Mouse (Mus musculus): ENCODE data around the gene Arhgap44. TPM values are rescaled to one million over a fixed set of nuclear protein-coding genes. Genes with fewer than 3 reads are reported as not detected.

Gene Arhgap44
- polyA plus RNA-seq, 1 experiment from 2014 or later: 4.2 TPM

- no peak for ATAC-seq
- no peak overlapping the region for H3K4me2 ChIP-seq (ENCODE audit: low read depth, low read length)
- no peak overlapping the region for H3K27ac ChIP-seq (ENCODE audit: low read length)
- no peak overlapping the region for H3K4me3 ChIP-seq (ENCODE audit: low read length)
- H3K9ac ChIP-seq (ENCODE audit: low read depth, low read length): no peak overlapping the region
- no peaks in the 10 kb centered on the region for H3K9me3 ChIP-seq (ENCODE audit: control insufficient read depth, low read length)
- H3K4me1 ChIP-seq (ENCODE audit: control insufficient read depth, insufficient read depth, low read length): no peaks in the 10 kb centered on the region
- 66% methylated on average over 2 of the region's 2 CpGs for WGBS
- no peaks in the 10 kb centered on the region for H3K36me3 ChIP-seq (ENCODE audit: control insufficient read depth, insufficient read depth, low read length)
- no peaks in the 10 kb centered on the region for H3K27me3 ChIP-seq (replicated peaks; ENCODE audit: control insufficient read depth, insufficient read depth, low read length)
These were observed 190.3 kb downstream of the Arhgap44 start for GRCm38 (mm10) chr11:64972418-64972817.

GRCm38 (mm10) chr11:64971471-64971988 is 191.2 kb downstream of the Arhgap44 start:
- Histone ChIP-seq H3K4me3 (ENCODE audit: low read length) (no peak overlapping the region), H3K9ac (ENCODE audit: low read depth, low read length) (no peak overlapping the region), H3K9me3 (ENCODE audit: control insufficient read depth, low read length) (no peaks in the 10 kb centered on the region), H3K4me2 (ENCODE audit: low read depth, low read length) (no peak overlapping the region), H3K27me3 (replicated peaks; ENCODE audit: control insufficient read depth, insufficient read depth, low read length) (no peaks in the 10 kb centered on the region), H3K36me3 (ENCODE audit: control insufficient read depth, insufficient read depth, low read length) (no peaks in the 10 kb centered on the region), H3K27ac (ENCODE audit: low read length) (no peak overlapping the region), H3K4me1 (ENCODE audit: control insufficient read depth, insufficient read depth, low read length) (no peaks in the 10 kb centered on the region)
- 72% methylated on average over 3 of the region's 3 CpGs for WGBS
- no peak for ATAC-seq

- 42% methylated on average over 4 of the region's 4 CpGs for WGBS
- no peak overlapping the region for H3K4me3 ChIP-seq (ENCODE audit: low read length)
- H3K27ac ChIP-seq (ENCODE audit: low read length): no peak overlapping the region; the same call in 1 of the 2 replicates
- no peaks in the 10 kb centered on the region for H3K27me3 ChIP-seq (replicated peaks; ENCODE audit: control insufficient read depth, insufficient read depth, low read length)
- peak; percentile 48 for ATAC-seq
- no peaks in the 10 kb centered on the region for H3K9me3 ChIP-seq (ENCODE audit: control insufficient read depth, low read length)
- H3K36me3 ChIP-seq (ENCODE audit: control insufficient read depth, insufficient read depth, low read length): no peaks in the 10 kb centered on the region
- no peak overlapping the region for H3K9ac ChIP-seq (ENCODE audit: low read depth, low read length)
- H3K4me2 ChIP-seq (ENCODE audit: low read depth, low read length): no peak overlapping the region
- no peaks in the 10 kb centered on the region for H3K4me1 ChIP-seq (ENCODE audit: control insufficient read depth, insufficient read depth, low read length)
These were observed 193.8 kb downstream of the Arhgap44 start for GRCm38 (mm10) chr11:64968939-64969342.

GRCm38 (mm10) chr11:64968507-64968906 is 194.3 kb downstream of the Arhgap44 start:
- H3K9ac ChIP-seq (ENCODE audit: low read depth, low read length): no peak overlapping the region
- H3K9me3 ChIP-seq (ENCODE audit: control insufficient read depth, low read length): no peaks in the 10 kb centered on the region
- H3K27ac ChIP-seq (ENCODE audit: low read length): no peak overlapping the region
- peak; percentile 80 for ATAC-seq
- no peaks in the 10 kb centered on the region for H3K36me3 ChIP-seq (ENCODE audit: control insufficient read depth, insufficient read depth, low read length)
- H3K4me3 ChIP-seq (ENCODE audit: low read length): no peak overlapping the region
- WGBS: 8% methylated on average over 3 of the region's 3 CpGs
- H3K4me1 ChIP-seq (ENCODE audit: control insufficient read depth, insufficient read depth, low read length): no peaks in the 10 kb centered on the region
- no peaks in the 10 kb centered on the region for H3K27me3 ChIP-seq (replicated peaks; ENCODE audit: control insufficient read depth, insufficient read depth, low read length)
- H3K4me2 ChIP-seq (ENCODE audit: low read depth, low read length): no peak overlapping the region

- Histone ChIP-seq H3K36me3 (ENCODE audit: control insufficient read depth, insufficient read depth, low read length) (no peaks in the 10 kb centered on the region), H3K27me3 (replicated peaks; ENCODE audit: control insufficient read depth, insufficient read depth, low read length) (no peaks in the 10 kb centered on the region; the same call in 1 of the 2 replicates), H3K9ac (ENCODE audit: low read depth, low read length) (no peak overlapping the region), H3K4me3 (ENCODE audit: low read length) (no peak overlapping the region), H3K4me2 (ENCODE audit: low read depth, low read length) (no peak overlapping the region), H3K4me1 (ENCODE audit: control insufficient read depth, insufficient read depth, low read length) (no peaks in the 10 kb centered on the region; the same call in 1 of the 2 replicates), H3K27ac (ENCODE audit: low read length) (no peak overlapping the region), H3K9me3 (ENCODE audit: control insufficient read depth, low read length) (no peaks in the 10 kb centered on the region)
- ATAC-seq: no peak
- WGBS: 92% methylated on average over 2 of the region's 2 CpGs
These were observed 200.1 kb downstream of the Arhgap44 start for GRCm38 (mm10) chr11:64962629-64963028.

GRCm38 (mm10) chr11:64956962-64957729 is 205.6 kb downstream of the Arhgap44 start:
- H3K27ac ChIP-seq (ENCODE audit: low read length): no peak overlapping the region
- H3K36me3 ChIP-seq (ENCODE audit: control insufficient read depth, insufficient read depth, low read length): no peaks in the 10 kb centered on the region
- peak overlapping the region; percentile 46; the same call in 1 of the 2 replicates for H3K4me2 ChIP-seq (ENCODE audit: low read depth, low read length)
- no peaks in the 10 kb centered on the region; the same call in 1 of the 2 replicates for H3K27me3 ChIP-seq (replicated peaks; ENCODE audit: control insufficient read depth, insufficient read depth, low read length)
- H3K9ac ChIP-seq (ENCODE audit: low read depth, low read length): no peak overlapping the region
- H3K9me3 ChIP-seq (ENCODE audit: control insufficient read depth, low read length): no peaks in the 10 kb centered on the region
- no peaks in the 10 kb centered on the region; the same call in 1 of the 2 replicates for H3K4me1 ChIP-seq (ENCODE audit: control insufficient read depth, insufficient read depth, low read length)
- peak; percentile 50; the same call in 1 of the 2 replicates for ATAC-seq
- 6% methylated on average over 16 of the region's 16 CpGs for WGBS
- H3K4me3 ChIP-seq (ENCODE audit: low read length): peak overlapping the region; percentile 10; the same call in 1 of the 2 replicates

Small RNA genes within 50 kb of the gene (microRNA-seq; reads per million reads assigned to microRNA genes)
- not detected for gene Gm25991

Other genes with a start within 250 kb of the Arhgap44 start
- 24.7 and 26.4 TPM in 2 replicates for gene Elac2, start 183.9 kb downstream of the Arhgap44 start, polyA plus RNA-seq (2015; fragmentation: Nextera tagmentation; extraction: Ambion mirVana)
- not detected in 2 replicates for gene 1700086D15Rik, start 3.1 kb downstream of the Arhgap44 start, polyA plus RNA-seq (2015; fragmentation: Nextera tagmentation; extraction: Ambion mirVana)
- 20.0 and 23.9 TPM in 2 replicates for gene Myocd, start 107.0 kb upstream of the Arhgap44 start, polyA plus RNA-seq (2015; fragmentation: Nextera tagmentation; extraction: Ambion mirVana)

Data from intestine, embryonic 16.5 days (tissue).